Mouse (Mus musculus) bone marrow macrophage, adult 2 months (primary cell): ENCODE data around the gene Rcn2.

Experiments
- CTCF ChIP-seq: IDR thresholded peaks from 2 replicates; pipeline ENCODE4 v1.5.1; 2012; ENCODE audit warnings: low read depth, mild to moderate bottlenecking, low read length, moderate library complexity
- POLR2A ChIP-seq: IDR thresholded peaks from 2 replicates; pipeline ENCODE4 v1.6.1; 2012; ENCODE audit warnings: mild to moderate bottlenecking, low read depth, low read length, borderline replicate concordance

DNA sequence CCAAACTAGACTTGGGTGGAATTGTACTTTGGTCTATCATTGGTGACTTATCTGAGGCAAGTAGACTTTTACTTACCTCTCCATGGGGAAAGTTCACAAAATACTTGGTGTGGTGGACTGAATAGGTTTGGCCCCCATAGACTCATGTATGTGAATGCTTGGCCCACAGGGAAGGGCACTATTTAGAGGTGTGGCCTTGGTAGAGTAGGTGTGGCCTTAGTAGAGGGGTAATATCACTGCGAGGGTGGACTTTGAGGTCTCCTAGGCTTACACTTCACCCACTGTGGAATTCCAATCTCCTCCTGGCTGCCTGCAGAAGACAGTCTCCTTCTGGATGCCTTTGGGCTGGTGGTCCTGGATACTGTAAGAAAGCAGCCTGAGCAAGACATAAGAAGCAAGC is 27.0 kb downstream of the Rcn2 start:
- TF ChIP-seq CTCF, result no peak
- TF ChIP-seq POLR2A, result no peak
